Mouse (Mus musculus): Measurements from ENCODE around the gene Scn10a. TPM values are rescaled to one million over a fixed set of nuclear protein-coding genes. Genes with fewer than 3 reads are reported as not detected.
A peak's percentile ranks its signal among the peaks of the same experiment; 100 is the strongest.

The Scn10a gene
- total RNA-seq, 1 experiment: 0.04 TPM

GRCm38 (mm10) chr9:119578636-119579438 lies 140.3 kb downstream of the Scn10a start, which contains the start of gene Scn5a:
Scn5a (minus strand) TSS chr9:119579016.
- DNase-seq (ENCODE audit: low read depth, low spot score): no peak
- in situ Hi-C loops (cut with MboI; ENCODE audit: low sequenced_read_pairs in 2 of 2, unreplicated experiment in 2 of 2): loop anchor here in 1 of 2 experiments (10.0 kb wide), 1 partner anchor 114 kb away; no protein-coding TSS in a partner anchor
- H3K27ac ChIP-seq (ENCODE audit: insufficient read depth, low read depth, low read length, poor library complexity, severe bottlenecking): no peak within 1 kb of the TSS
- H3K9ac ChIP-seq (ENCODE audit: insufficient read depth, low read depth, low read length, poor library complexity, severe bottlenecking): peak within 1 kb of the TSS; percentile 65
- peak within 1 kb of the TSS; percentile 60 to 83 for H3K4me3 ChIP-seq (ENCODE audit: insufficient read depth in 1 of 2, low read depth in 1 of 2, low read length in 2 of 2, poor library complexity in 1 of 2, severe bottlenecking in 1 of 2)
- H3K4me1 ChIP-seq (ENCODE audit: control insufficient read depth in 2 of 2, insufficient read depth in 2 of 2, low read length in 2 of 2, poor library complexity in 1 of 2): peaks cover 0 to 10% of the 10 kb centered on the region in 2 experiments; a peak in 1 of 4 replicates
- TF ChIP-seq HCFC1 (IDR thresholded peaks at IDR 0.05; ENCODE audit: borderline replicate concordance, insufficient read depth, low read length) (no peak), ZNF384 (IDR thresholded peaks at IDR 0.05; ENCODE audit: low read depth, low read length) (no peak), MAFK (IDR thresholded peaks at IDR 0.05; ENCODE audit: insufficient read depth, low read depth, low read length) (no peak), CHD2 (IDR thresholded peaks at IDR 0.05; ENCODE audit: low read depth, low read length) (no peak), ZC3H11A (IDR thresholded peaks at IDR 0.05; ENCODE audit: borderline replicate concordance, low read depth, low read length) (no peak)
- H3K9me3 ChIP-seq (ENCODE audit: control insufficient read depth, insufficient read depth, low read depth, low read length): no peaks in the 10 kb centered on the region
- H3K36me3 ChIP-seq (ENCODE audit: control insufficient read depth, insufficient read depth, low read length, poor library complexity, severe bottlenecking): no peaks in the 10 kb centered on the region

- in situ Hi-C loops (cut with MboI; ENCODE audit: low sequenced_read_pairs in 2 of 2, unreplicated experiment in 2 of 2): loop anchor here in 1 of 2 experiments (10.0 kb wide), 1 partner anchor 113 kb away; no protein-coding TSS in a partner anchor
- Histone ChIP-seq H3K9ac (ENCODE audit: insufficient read depth, low read depth, low read length, poor library complexity, severe bottlenecking) (peak overlapping the region; percentile 65), H3K4me1 (ENCODE audit: control insufficient read depth in 2 of 2, insufficient read depth in 2 of 2, low read length in 2 of 2, poor library complexity in 1 of 2) (peaks cover 0 to 10% of the 10 kb centered on the region in 2 experiments; a peak in 1 of 4 replicates), H3K27ac (ENCODE audit: insufficient read depth, low read depth, low read length, poor library complexity, severe bottlenecking) (no peak overlapping the region), H3K4me3 (ENCODE audit: insufficient read depth in 1 of 2, low read depth in 1 of 2, low read length in 2 of 2, poor library complexity in 1 of 2, severe bottlenecking in 1 of 2) (peak overlapping the region; percentile 60 to 83), H3K36me3 (ENCODE audit: control insufficient read depth, insufficient read depth, low read length, poor library complexity, severe bottlenecking) (no peaks in the 10 kb centered on the region), H3K9me3 (ENCODE audit: control insufficient read depth, insufficient read depth, low read depth, low read length) (no peaks in the 10 kb centered on the region)
- TF ChIP-seq ZNF384 (IDR thresholded peaks at IDR 0.05; ENCODE audit: low read depth, low read length): no peak
- no peak for TF ChIP-seq MAFK (IDR thresholded peaks at IDR 0.05; ENCODE audit: insufficient read depth, low read depth, low read length)
- TF ChIP-seq HCFC1 (IDR thresholded peaks at IDR 0.05; ENCODE audit: borderline replicate concordance, insufficient read depth, low read length): no peak
- no peak for TF ChIP-seq CHD2 (IDR thresholded peaks at IDR 0.05; ENCODE audit: low read depth, low read length)
- no peak for TF ChIP-seq ZC3H11A (IDR thresholded peaks at IDR 0.05; ENCODE audit: borderline replicate concordance, low read depth, low read length)
- DNase-seq (ENCODE audit: low read depth, low spot score): no peak
These were observed 140.8 kb downstream of the Scn10a start for GRCm38 (mm10) chr9:119578311-119578635.

GRCm38 (mm10) chr9:119576977-119577376 lies 142.1 kb downstream of the Scn10a start:
- Histone ChIP-seq H3K9me3 (ENCODE audit: control insufficient read depth, insufficient read depth, low read depth, low read length) (no peaks in the 10 kb centered on the region), H3K4me1 (ENCODE audit: control insufficient read depth in 2 of 2, insufficient read depth in 2 of 2, low read length in 2 of 2, poor library complexity in 1 of 2) (peaks cover 0 to 13% of the 10 kb centered on the region in 2 experiments; a peak in 1 of 4 replicates), H3K9ac (ENCODE audit: insufficient read depth, low read depth, low read length, poor library complexity, severe bottlenecking) (no peak overlapping the region), H3K4me3 (ENCODE audit: insufficient read depth in 1 of 2, low read depth in 1 of 2, low read length in 2 of 2, poor library complexity in 1 of 2, severe bottlenecking in 1 of 2) (no peak overlapping the region), H3K36me3 (ENCODE audit: control insufficient read depth, insufficient read depth, low read length, poor library complexity, severe bottlenecking) (no peaks in the 10 kb centered on the region), H3K27ac (ENCODE audit: insufficient read depth, low read depth, low read length, poor library complexity, severe bottlenecking) (no peak overlapping the region)
- TF ChIP-seq MAFK (IDR thresholded peaks at IDR 0.05; ENCODE audit: insufficient read depth, low read depth, low read length): no peak
- in situ Hi-C loops (cut with MboI; ENCODE audit: low sequenced_read_pairs in 2 of 2, unreplicated experiment in 2 of 2): loop anchor here in 1 of 2 experiments (10.0 kb wide), 1 partner anchor 112 kb away; no protein-coding TSS in a partner anchor
- no peak for DNase-seq (ENCODE audit: low read depth, low spot score)

- no peak overlapping the region for H3K9ac ChIP-seq (ENCODE audit: insufficient read depth, low read depth, low read length, poor library complexity, severe bottlenecking)
- DNase-seq (ENCODE audit: low read depth, low spot score): no peak
- no peak for TF ChIP-seq CHD2 (IDR thresholded peaks at IDR 0.05; ENCODE audit: low read depth, low read length)
- no peak for TF ChIP-seq ZNF384 (IDR thresholded peaks at IDR 0.05; ENCODE audit: low read depth, low read length)
- no peak for TF ChIP-seq ZC3H11A (IDR thresholded peaks at IDR 0.05; ENCODE audit: borderline replicate concordance, low read depth, low read length)
- TF ChIP-seq HCFC1 (IDR thresholded peaks at IDR 0.05; ENCODE audit: borderline replicate concordance, insufficient read depth, low read length): no peak
- TF ChIP-seq MAFK (IDR thresholded peaks at IDR 0.05; ENCODE audit: insufficient read depth, low read depth, low read length): no peak
- H3K27ac ChIP-seq (ENCODE audit: insufficient read depth, low read depth, low read length, poor library complexity, severe bottlenecking): no peak overlapping the region
- no peak overlapping the region for H3K4me3 ChIP-seq (ENCODE audit: insufficient read depth in 1 of 2, low read depth in 1 of 2, low read length in 2 of 2, poor library complexity in 1 of 2, severe bottlenecking in 1 of 2)
- in situ Hi-C loops (cut with MboI; ENCODE audit: low sequenced_read_pairs in 2 of 2, unreplicated experiment in 2 of 2): loop anchor here in 1 of 2 experiments (10.0 kb wide), 1 partner anchor 111 kb away; no protein-coding TSS in a partner anchor
- H3K9me3 ChIP-seq (ENCODE audit: control insufficient read depth, insufficient read depth, low read depth, low read length): no peaks in the 10 kb centered on the region
- H3K36me3 ChIP-seq (ENCODE audit: control insufficient read depth, insufficient read depth, low read length, poor library complexity, severe bottlenecking): no peaks in the 10 kb centered on the region
- H3K4me1 ChIP-seq (ENCODE audit: control insufficient read depth in 2 of 2, insufficient read depth in 2 of 2, low read length in 2 of 2, poor library complexity in 1 of 2): peaks cover 0 to 18% of the 10 kb centered on the region in 2 experiments; a peak in 2 of 4 replicates
These were observed 143.4 kb downstream of the Scn10a start for GRCm38 (mm10) chr9:119575732-119576131.

Measured in ES-E14 (cell line).